In the genomic region with DNA sequence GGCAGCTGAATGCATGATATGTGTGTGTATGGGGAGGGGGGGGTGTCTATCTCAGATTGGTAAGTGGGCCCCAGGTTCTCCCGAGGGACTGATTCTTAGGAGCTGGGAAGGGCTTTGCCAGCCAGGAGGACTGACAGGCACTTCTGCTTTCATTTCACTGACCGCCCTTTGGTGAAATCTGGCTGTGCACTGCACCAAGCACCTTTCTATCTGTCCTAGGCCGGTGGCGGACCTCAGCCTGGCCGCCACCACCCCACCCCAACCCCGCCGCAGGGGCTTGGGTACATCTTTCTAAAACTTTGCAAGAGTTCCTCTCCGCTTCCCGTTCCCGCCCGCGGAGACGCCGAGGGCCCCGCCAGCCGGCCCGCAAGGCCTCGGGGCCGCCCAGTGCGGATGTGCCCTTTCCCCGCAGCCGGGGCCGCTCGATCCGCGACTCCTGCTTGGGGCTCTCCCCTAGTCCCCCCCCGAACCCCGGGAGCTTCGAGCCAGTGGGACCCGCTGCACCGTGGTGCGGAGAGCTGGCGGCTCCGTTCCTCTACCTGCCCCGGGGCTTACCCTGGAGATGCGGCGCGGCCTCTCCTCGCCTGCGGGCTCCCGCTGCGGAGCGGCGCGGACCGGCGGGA, we compare ENCODE assay signal across 8 mouse cellular contexts. TPM values are rescaled to one million over a fixed set of nuclear protein-coding genes. Genes with fewer than 3 reads are reported as not detected.
DNase-seq lines count a peak whose midpoint lies in the region; ATAC-seq and TF ChIP-seq lines count a peak whose summit lies in the region.

No protein-coding gene starts in this region.

- WGBS in hindbrain, embryonic 13.5 days: under 1% methylated on average over 47 of the region's 47 CpGs
- under 1% methylated on average over 37 of the region's 47 CpGs for WGBS in limb, embryonic 13.5 days
- WGBS in midbrain, embryonic 13.5 days: 0% methylated on average over 35 of the region's 47 CpGs

- peak overlapping the region; percentile 96 for H3K9ac ChIP-seq in hindbrain, embryonic 13.5 days
- H3K9ac ChIP-seq in limb, embryonic 13.5 days: peak overlapping the region; percentile 96
- H3K9ac ChIP-seq in midbrain, embryonic 13.5 days (replicated peaks): peak overlapping the region; percentile 90

- H3K27me3 ChIP-seq in hindbrain, embryonic 13.5 days: no peaks in the 10 kb centered on the region
- H3K27me3 ChIP-seq in limb, embryonic 13.5 days: peaks cover 15% of the 10 kb centered on the region
- peaks cover 7% of the 10 kb centered on the region for H3K27me3 ChIP-seq in midbrain, embryonic 13.5 days

- no peaks in the 10 kb centered on the region for H3K9me3 ChIP-seq in hindbrain, embryonic 13.5 days
- H3K9me3 ChIP-seq in limb, embryonic 13.5 days: no peaks in the 10 kb centered on the region
- H3K9me3 ChIP-seq in midbrain, embryonic 13.5 days: 0 out of 2 replicates have a peak, but pooled peaks cover 8% of the 10 kb centered on the region

- TF ChIP-seq CTCF in layer of hippocampus, adult 2 months (conservative IDR thresholded peaks at IDR 0.05): 0 out of 2 replicates have a peak, but pooled peaks have one; percentile 5

- peak overlapping the region; percentile 87 for H3K4me3 ChIP-seq in layer of hippocampus, adult 2 months
- peak overlapping the region; percentile 82 for H3K4me3 ChIP-seq in hindbrain, embryonic 13.5 days
- H3K4me3 ChIP-seq in limb, embryonic 13.5 days: peak overlapping the region; percentile 85
- H3K4me3 ChIP-seq in midbrain, embryonic 13.5 days (replicated peaks): peak overlapping the region; percentile 83

- H3K4me2 ChIP-seq in hindbrain, embryonic 13.5 days: peak overlapping the region; percentile 77
- peak overlapping the region; percentile 80 for H3K4me2 ChIP-seq in limb, embryonic 13.5 days (replicated peaks)
- H3K4me2 ChIP-seq in midbrain, embryonic 13.5 days (replicated peaks): peak overlapping the region; percentile 79

- peak in 1 of 2 experiments; percentile 22 for DNase-seq in layer of hippocampus, adult 2 months (ENCODE audit: low spot score in 2 of 2)
- no peak for DNase-seq in layer of hippocampus, adult 8-10 months (ENCODE audit: low spot score in 2 of 2)
- DNase-seq in cerebellum, adult 11-12 months: peak; percentile 57
- peak; percentile 42 to 76 for DNase-seq in spleen, postnatal 4 days (ENCODE audit: low spot score in 2 of 2)

- peaks cover 39% of the 10 kb centered on the region for H3K4me1 ChIP-seq in hindbrain, embryonic 13.5 days (replicated peaks)
- H3K4me1 ChIP-seq in limb, embryonic 13.5 days: peaks cover 45% of the 10 kb centered on the region
- peaks cover 32% of the 10 kb centered on the region for H3K4me1 ChIP-seq in midbrain, embryonic 13.5 days (replicated peaks)

- no peaks in the 10 kb centered on the region for H3K36me3 ChIP-seq in hindbrain, embryonic 13.5 days
- no peaks in the 10 kb centered on the region for H3K36me3 ChIP-seq in limb, embryonic 13.5 days
- no peaks in the 10 kb centered on the region for H3K36me3 ChIP-seq in midbrain, embryonic 13.5 days

- ATAC-seq in frontal cortex, adult (ENCODE audit: low TSS enrichment): peak; percentile 41
- peak; percentile 67 for ATAC-seq in hindbrain, embryonic 13.5 days (ENCODE audit: low FRiP score)
- ATAC-seq in limb, embryonic 13.5 days (ENCODE audit: low FRiP score, low read depth): peak; percentile 68
- peak; percentile 84 for ATAC-seq in midbrain, embryonic 13.5 days

- H3K27ac ChIP-seq in layer of hippocampus, adult 2 months: peak overlapping the region; percentile 91
- peak overlapping the region; percentile 95 for H3K27ac ChIP-seq in hindbrain, embryonic 13.5 days
- peak overlapping the region; percentile 90 for H3K27ac ChIP-seq in limb, embryonic 13.5 days
- H3K27ac ChIP-seq in midbrain, embryonic 13.5 days: peak overlapping the region; percentile 91

RNA-seq across cellular contexts. Expression of a gene that starts 0.7 kb away (rescaled TPM):
- total RNA-seq in layer of hippocampus, adult 2 months (2021): 10 to 100 TPM; 23.0 to 27.9 TPM
- total RNA-seq in layer of hippocampus, adult 8-10 months (2022): 10 to 100 TPM; 23.0 to 30.7 (median 29.0) TPM
- 8.0 and 8.2 TPM in 2 replicates for polyA plus RNA-seq in hindbrain, embryonic 13.5 days (2015; fragmentation: Nextera tagmentation; extraction: Ambion mirVana)
- polyA plus RNA-seq in limb, embryonic 13.5 days (2015; fragmentation: Nextera tagmentation; extraction: Ambion mirVana): 15.8 and 16.0 TPM in 2 replicates
- polyA plus RNA-seq in midbrain, embryonic 13.5 days (2015; fragmentation: Nextera tagmentation; extraction: Ambion mirVana): 6.8 and 7.2 TPM in 2 replicates

Comparison
In these comparisons a context has a peak if more than half of its experiments do, and no peak if none do; other contexts are left out.
1. DNase-seq: peak in cerebellum, adult 11-12 months (single experiment) and spleen, postnatal 4 days (2 of 2); none in layer of hippocampus, adult 8-10 months (0 of 2).
2. Peak in every context shown above with its lines, with median percentiles within 50 percentile points of each other: H3K27ac ChIP-seq, H3K4me3 ChIP-seq, ATAC-seq, H3K4me2 ChIP-seq and H3K9ac ChIP-seq.